Mouse (Mus musculus) monocyte, adult 2 months (primary cell): ENCODE measurements at regions not wholly inside any gene's neighbourhood (a gene's known extent, or its start where the extent isn't known, plus 50 kb on each side); places are given as distances from the start of the nearest gene placed in this dataset.

Experiments
- DNase-seq, 2 experiments: peaks; one replicate each; pipeline ENCODE4 v3.0.0; 2022; ENCODE audit warnings: low spot score in 2 of 2, low read depth in 1 of 2

DNA sequence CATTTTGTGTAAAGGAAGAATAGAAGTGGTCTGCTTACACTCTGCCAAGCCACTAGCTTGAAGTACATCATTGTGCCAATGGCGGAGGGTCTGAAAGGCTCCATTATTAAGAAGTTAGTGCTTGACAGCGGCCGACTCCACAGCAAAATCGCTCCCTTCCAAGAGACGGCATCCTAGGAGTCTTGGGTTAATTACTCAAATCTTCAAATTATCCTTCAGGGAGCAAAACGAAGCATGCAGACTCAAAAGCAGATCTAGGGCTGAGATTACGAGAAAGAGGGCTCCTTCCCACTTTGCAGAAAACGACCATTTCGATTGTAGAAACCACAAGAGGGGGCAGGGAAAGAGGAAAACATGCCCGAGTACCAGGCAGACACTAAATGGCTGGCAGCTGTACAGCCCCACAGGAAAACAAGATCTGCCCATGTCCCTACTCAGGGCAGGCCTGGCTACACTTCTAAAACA is 121.9 kb upstream of the Ankrd55 start:
- no peak for DNase-seq

DNA sequence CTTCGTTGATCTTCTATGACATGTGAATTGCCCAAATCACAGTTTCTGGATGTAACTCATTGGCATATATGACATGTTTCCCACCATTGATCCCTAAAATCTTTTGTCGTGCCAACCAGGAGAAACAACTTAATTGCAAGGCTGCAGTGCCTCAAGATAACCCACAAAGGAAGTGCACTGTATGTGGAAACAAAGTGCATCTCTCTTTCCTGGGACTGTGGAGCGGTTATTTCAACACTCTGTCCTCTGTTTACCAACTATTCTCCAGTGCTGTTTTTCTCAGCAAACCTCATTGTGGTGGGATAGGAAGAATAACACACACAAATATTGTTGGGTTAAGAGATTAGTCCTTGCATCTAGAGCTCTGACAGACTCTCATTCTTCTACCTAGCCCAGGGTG is 119.8 kb upstream of the Ankrd55 start:
- no peak for DNase-seq

GRCm38 (mm10) chr13:112170872-112171271 is 117.4 kb upstream of the Ankrd55 start:
- no peak for DNase-seq

- DNase-seq, result no peak
Observed at GRCm38 (mm10) chr13:112171940-112172715, 116.1 kb upstream of the Ankrd55 start.

- DNase-seq, result no peak
Observed at GRCm38 (mm10) chr13:112173973-112174372, 114.3 kb upstream of the Ankrd55 start.

DNA sequence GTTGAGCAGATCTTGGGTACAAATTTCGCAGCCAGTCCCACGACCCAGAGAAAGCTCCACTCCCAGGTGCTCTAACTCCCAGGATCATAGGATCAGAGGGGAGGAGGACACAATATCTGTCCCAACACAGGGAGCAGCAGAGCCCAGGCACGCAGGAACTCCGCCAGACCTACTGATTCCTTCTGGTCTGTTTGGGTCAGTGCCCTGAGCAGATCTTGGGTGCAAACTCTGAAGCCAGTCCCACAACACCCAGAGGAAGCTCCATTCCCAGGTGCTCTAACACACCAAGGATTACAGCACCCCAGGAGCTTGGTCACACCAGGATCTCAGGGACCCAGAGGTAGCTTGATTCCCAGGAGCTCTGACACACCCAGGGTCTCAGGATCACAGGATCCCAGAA is 110.2 kb upstream of the Ankrd55 start:
- DNase-seq, result no peak

DNA sequence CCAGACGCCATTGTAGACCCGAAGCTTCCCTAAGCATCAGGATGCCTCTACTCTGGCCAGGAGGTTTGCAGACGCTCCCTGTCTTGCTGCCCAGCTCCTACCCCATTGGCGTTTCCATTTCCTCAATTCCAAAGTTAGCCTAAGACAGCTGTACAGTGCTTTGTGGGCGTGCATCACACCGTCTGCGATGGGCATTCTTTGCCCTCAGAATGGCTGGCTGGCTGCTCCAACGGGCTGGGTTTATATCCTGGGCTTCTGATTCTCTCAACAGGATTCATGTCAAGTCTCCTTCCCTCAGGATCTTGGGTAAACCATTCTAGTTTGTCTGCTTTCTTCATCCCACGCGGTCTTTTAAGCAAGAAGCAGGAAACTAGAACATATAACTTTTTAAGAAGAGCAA is 104.3 kb upstream of the Ankrd55 start:
- no peak for DNase-seq

GRCm38 (mm10) chr13:112185116-112185515 is 103.1 kb upstream of the Ankrd55 start:
- no peak for DNase-seq

GRCm38 (mm10) chr13:112187226-112187625 is 101.0 kb upstream of the Ankrd55 start:
- DNase-seq, result no peak

DNA sequence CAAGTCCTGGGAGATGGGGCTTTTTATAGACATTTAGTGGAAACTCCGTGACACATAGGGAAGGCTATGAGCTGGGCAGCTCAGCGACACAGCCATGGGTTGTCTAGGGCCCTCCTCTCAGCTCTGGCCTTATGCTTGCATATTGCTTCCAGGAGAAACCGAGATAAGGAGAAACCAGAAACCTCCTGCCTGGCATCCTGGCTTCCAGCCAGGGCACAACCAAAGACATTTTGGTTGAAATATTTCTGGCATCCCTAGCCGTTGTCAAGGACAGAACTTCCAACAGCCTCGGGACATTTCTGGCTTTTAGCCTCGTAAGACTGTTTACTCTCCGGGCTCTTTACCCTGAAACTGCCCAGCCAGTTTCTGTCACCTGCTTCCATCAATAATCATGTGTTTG is 99.9 kb upstream of the Ankrd55 start:
- no peak for DNase-seq

DNA sequence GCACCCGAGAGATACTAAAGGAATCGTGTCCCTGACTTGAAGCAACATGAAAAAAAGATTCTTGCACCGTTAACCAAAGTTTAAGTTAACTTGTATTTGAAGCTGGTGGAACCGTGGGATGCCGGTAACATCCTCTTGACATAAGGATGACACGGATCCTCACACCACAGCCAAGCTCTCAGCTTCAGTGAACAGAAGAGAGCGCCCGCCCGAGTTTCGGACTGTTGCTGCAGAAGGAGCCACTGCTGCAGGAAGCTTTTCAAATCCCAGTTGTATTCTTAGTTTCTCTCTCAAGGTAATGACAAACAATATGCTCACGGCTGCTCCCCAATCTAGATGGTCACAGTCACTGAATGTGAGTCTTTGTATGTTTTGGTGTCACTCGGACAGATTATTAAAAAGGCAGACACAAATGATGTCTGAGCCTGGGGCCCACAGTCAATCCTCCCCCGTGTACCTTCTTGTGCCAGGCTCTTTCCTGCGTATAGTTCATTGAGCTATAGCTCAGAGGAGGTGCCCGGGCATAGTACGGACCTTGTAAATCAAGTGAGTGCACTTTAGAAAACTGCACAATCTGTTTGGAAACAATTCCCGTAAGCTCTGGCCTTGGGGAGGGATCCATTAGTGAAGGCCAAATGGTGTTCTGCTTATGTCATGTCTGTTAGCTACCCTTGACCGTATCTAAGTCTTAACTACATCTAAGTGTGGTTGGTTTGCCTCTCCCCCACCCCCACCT is 99.3 kb upstream of the Ankrd55 start:
- no peak for DNase-seq

- no peak for DNase-seq
Observed at GRCm38 (mm10) chr13:112189605-112190004, 98.6 kb upstream of the Ankrd55 start.

DNA sequence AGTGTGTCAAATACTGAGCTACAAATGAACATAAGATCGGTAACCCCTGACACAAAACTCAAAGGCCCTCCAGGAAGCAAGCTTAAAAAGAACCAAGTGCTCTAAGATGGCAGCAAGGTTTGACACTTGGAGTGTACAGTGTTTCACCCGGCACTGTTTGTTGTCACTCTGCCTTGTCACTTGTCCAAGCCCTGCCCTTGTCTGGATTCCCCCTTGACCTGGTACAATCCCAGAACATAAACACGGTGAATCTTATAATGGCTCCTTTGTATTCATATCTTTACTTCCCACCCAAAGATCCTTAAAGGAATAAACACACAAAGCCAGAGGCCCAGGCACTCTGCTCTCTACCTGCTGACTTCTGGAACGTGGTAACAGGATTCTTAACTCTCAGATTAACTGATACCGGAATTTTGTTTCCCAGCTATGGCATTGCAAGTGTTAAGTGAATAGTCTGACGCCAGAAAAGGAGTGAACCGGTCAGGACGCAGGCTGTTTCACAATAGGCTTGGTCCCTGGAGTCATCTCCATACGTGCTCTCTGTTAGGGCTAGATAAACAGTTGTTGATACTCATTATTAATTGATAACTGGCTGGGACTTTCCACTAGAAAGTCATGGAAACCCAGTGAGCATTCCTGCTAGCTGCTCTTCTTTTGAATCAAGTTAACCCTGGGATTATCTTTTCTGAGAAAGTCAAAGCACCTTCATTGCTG is 95.9 kb upstream of the Ankrd55 start:
- no peak for DNase-seq

- DNase-seq, result no peak
Observed at GRCm38 (mm10) chr13:112193676-112194075, 94.6 kb upstream of the Ankrd55 start.

- DNase-seq, result no peak
Observed at GRCm38 (mm10) chr13:112194991-112195390, 93.3 kb upstream of the Ankrd55 start.

DNA sequence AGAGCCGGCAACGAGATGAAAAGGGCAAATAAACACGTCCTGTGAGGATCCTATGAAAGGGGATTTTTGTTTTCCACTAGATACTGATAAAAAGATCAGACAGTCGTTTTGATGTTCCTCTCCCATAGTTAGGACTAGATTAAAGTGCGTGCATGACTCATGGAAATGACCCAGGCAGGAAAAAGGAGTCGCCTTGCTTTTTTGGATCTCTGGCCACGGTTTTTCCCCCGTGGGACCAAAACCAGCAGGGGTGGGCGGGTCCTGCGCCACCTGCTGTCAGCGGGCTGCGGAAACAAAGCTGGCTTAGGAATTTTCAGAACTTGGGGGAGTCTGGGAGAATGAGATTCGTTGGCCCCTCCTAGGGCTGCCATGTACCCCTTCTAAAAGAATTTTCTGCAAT is 91.5 kb upstream of the Ankrd55 start:
- no peak for DNase-seq

DNA sequence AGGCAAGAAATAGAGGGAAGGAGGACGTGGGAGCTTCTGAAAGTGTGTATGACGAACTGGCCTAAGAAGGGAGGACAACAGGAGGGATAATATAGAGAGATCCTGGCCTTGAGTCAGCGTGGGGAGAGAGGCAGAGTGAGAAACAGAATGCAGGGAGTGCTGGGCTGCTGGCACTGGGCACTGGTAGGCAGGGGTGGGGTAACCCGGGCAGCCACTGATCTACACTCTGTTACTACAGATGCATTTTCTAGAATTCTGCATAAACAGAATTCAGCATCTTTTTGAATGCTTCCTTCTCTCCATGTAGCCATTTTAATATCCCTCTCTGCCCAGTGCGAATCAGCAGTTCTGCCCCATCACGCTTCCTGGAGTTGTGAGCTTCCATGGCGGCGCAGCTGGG is 84.5 kb upstream of the Ankrd55 start:
- no peak for DNase-seq

GRCm38 (mm10) chr13:112204204-112204603 is 84.0 kb upstream of the Ankrd55 start:
- no peak for DNase-seq

GRCm38 (mm10) chr13:112204813-112205212 is 83.4 kb upstream of the Ankrd55 start:
- DNase-seq, result no peak

DNA sequence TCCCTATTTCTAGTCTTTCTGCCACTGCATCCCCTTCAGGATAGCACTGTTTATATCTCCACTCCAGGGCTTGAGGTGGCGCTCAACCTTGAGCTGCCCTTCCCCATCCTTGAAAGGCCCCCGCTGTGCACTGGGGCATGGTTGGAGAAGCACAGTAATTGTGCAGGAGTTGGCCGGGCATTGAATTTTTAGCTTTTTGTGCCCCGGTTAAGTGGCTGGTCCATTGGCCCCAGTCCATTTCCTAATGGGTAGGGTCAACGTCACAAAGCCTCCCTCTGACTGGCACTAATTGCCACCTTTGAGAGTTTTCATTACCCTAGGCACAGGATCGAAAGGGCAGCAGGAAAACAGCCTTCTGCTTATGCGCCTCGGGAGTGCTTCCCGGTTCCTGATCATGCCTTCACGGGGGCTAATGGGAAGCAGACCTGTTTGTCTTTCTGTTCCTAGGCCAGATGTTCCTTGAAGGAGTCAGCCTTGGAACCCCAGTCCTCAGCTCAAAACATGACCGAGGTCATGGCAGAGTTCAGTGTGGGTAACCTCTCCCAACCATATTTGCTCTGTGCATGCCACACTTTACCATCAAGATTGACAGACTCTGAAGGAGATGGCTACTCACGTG is 80.5 kb upstream of the Ankrd55 start:
- no peak for DNase-seq

- no peak for DNase-seq
Observed at GRCm38 (mm10) chr13:112211841-112212240, 76.4 kb upstream of the Ankrd55 start.
